Mouse (Mus musculus): ENCODE data around the gene Naif1. TPM values are rescaled to one million over a fixed set of nuclear protein-coding genes. Genes with fewer than 3 reads are reported as not detected.
A peak's percentile ranks its signal among the peaks of the same experiment; 100 is the strongest.

The Naif1 gene
- polyA plus RNA-seq, 1 experiment, result 3.0 TPM

DNA sequence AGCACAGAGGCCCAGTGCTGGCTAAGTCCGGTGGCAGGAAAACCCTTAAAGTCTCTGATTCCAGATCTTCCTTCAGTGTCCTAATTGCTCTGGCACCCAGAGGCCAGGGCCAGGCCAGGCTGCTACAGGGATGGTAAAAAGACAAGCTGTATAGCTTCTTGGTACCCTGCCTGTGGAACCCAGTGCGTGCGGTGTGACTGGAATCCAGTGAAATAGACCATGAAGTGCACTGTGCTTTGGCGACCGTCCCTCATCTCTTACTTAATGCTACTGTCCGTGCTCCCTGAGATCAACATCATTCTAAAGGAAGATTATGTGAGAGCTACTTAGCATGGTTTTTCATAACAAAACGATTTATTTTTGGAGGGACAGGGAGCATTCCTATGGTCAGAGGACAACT, 38.9 kb upstream of the Naif1 start:
- no peaks in the 10 kb centered on the region for H3K36me3 ChIP-seq (ENCODE audit: control insufficient read depth, insufficient read depth)
- H3K4me2 ChIP-seq (ENCODE audit: low read depth), result no peak overlapping the region
- H3K79me2 ChIP-seq (ENCODE audit: control insufficient read depth, insufficient read depth), result no peaks in the 10 kb centered on the region
- no peak overlapping the region for H3ac ChIP-seq (ENCODE audit: control insufficient read depth, insufficient read length)
- TF ChIP-seq MYOD1 (IDR thresholded peaks at IDR 0.05; ENCODE audit: control insufficient read depth in 1 of 3, insufficient read length in 2 of 3, low read depth in 2 of 3), result no peak
- TF ChIP-seq SRF (IDR thresholded peaks at IDR 0.05; ENCODE audit: control insufficient read depth, insufficient read length, low read depth), result no peak
- TF ChIP-seq E2F4 (IDR thresholded peaks at IDR 0.05; ENCODE audit: insufficient read depth), result no peak
- no peak for TF ChIP-seq MYOG (IDR thresholded peaks at IDR 0.05; ENCODE audit: control insufficient read depth in 1 of 3, insufficient read depth in 1 of 3, insufficient read length in 2 of 3, low read depth in 2 of 3)
- TF ChIP-seq POLR2AphosphoS2 (IDR thresholded peaks at IDR 0.05; ENCODE audit: insufficient read length, low read depth), result no peak
- TF ChIP-seq CEBPB (IDR thresholded peaks at IDR 0.05; ENCODE audit: insufficient read depth, poor library complexity, severe bottlenecking), result no peak
- no peak for TF ChIP-seq TCF12 (IDR thresholded peaks at IDR 0.05; ENCODE audit: insufficient read depth, poor library complexity, severe bottlenecking)
- H3K27me3 ChIP-seq (ENCODE audit: control insufficient read depth, insufficient read depth, insufficient read length), result no peaks in the 10 kb centered on the region
- H3K4me3 ChIP-seq, result no peak overlapping the region

DNA sequence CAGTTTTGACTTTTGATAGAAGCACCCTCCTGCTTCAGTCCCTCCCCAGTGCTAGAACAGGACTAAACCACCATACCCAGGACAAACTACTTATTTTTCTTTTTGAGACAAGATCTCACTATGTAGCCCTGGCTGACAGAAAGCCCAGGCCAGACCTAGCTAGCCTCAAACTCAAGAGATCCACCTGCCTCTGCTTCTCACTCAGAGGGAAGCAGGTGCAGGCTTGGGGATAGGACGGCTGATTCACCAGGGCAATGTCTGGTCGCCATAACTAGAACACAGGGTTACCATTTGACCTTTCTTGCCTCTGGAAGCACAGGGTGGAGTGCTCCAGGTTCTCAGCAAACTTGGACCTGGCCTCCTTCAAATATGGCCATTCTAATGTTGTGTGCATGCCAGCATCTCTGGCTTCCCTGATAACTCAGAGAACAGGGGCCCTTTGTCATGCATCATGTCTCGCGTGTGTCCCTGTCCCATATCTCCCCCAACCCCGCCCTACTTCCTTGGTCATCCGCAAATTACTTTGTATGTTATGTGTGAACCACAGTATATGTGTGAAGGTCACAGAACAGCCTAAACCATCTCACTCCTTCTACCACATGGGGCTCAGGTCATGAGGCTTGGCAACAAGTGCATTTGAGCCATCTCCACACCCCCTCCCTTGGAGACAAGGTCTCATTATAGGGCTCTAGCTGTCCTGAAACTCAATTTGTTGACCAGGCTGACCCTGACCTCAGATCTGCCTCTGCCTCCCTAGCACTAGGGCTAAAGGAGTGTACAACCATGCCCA, 37.3 kb upstream of the Naif1 start:
- Histone ChIP-seq H3K27me3 (ENCODE audit: control insufficient read depth, insufficient read depth, insufficient read length) (no peaks in the 10 kb centered on the region), H3ac (ENCODE audit: control insufficient read depth, insufficient read length) (no peak overlapping the region), H3K4me2 (ENCODE audit: low read depth) (no peak overlapping the region), H3K36me3 (ENCODE audit: control insufficient read depth, insufficient read depth) (peaks cover 10% of the 10 kb centered on the region), H3K79me2 (ENCODE audit: control insufficient read depth, insufficient read depth) (no peaks in the 10 kb centered on the region), H3K4me3 (no peak overlapping the region)
- TF ChIP-seq MYOG (IDR thresholded peaks at IDR 0.05; ENCODE audit: control insufficient read depth in 1 of 3, insufficient read depth in 1 of 3, insufficient read length in 2 of 3, low read depth in 2 of 3) (no peak), MYOD1 (IDR thresholded peaks at IDR 0.05; ENCODE audit: control insufficient read depth in 1 of 3, insufficient read length in 2 of 3, low read depth in 2 of 3) (peak in 2 of 3 experiments; percentile 71 to 84)

DNA sequence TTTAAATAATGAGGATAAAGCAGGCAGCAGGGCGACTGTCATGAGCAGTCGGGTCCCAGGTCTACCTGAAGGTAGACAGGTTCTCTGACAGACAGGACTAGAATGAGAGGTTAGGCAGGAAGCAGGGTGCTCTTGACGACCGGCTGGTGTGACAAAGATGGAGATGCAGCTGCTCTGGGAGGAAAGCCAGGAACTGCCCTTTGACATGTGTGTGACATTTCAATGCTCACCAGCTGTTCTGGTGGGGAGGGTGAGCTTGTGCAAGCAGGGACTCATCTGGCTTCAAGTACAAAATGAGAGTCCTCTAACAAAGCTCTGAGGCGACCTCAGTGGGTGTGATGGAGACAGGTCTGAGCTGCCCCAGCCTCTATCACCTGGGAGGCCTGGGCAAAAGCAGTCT, 36.3 kb upstream of the Naif1 start:
- Histone ChIP-seq H3K4me2 (ENCODE audit: low read depth) (no peak overlapping the region), H3K27me3 (ENCODE audit: control insufficient read depth, insufficient read depth, insufficient read length) (no peaks in the 10 kb centered on the region), H3K4me3 (no peak overlapping the region), H3K36me3 (ENCODE audit: control insufficient read depth, insufficient read depth) (peaks cover 18% of the 10 kb centered on the region), H3K79me2 (ENCODE audit: control insufficient read depth, insufficient read depth) (no peaks in the 10 kb centered on the region), H3ac (ENCODE audit: control insufficient read depth, insufficient read length) (no peak overlapping the region)
- TF ChIP-seq CEBPB (IDR thresholded peaks at IDR 0.05; ENCODE audit: insufficient read depth, poor library complexity, severe bottlenecking), result no peak
- TF ChIP-seq USF1 (IDR thresholded peaks at IDR 0.05; ENCODE audit: low read depth), result no peak
- no peak for TF ChIP-seq POLR2A (IDR thresholded peaks at IDR 0.05; ENCODE audit: insufficient read length, low read depth)
- no peak for TF ChIP-seq REST (IDR thresholded peaks at IDR 0.05; ENCODE audit: insufficient read depth, insufficient read length)
- TF ChIP-seq MYOG (IDR thresholded peaks at IDR 0.05; ENCODE audit: control insufficient read depth in 1 of 3, insufficient read depth in 1 of 3, insufficient read length in 2 of 3, low read depth in 2 of 3), result peak; percentile 8 to 80 (median 78)
- peak in 2 of 3 experiments; percentile 82 to 89 for TF ChIP-seq MYOD1 (IDR thresholded peaks at IDR 0.05; ENCODE audit: control insufficient read depth in 1 of 3, insufficient read length in 2 of 3, low read depth in 2 of 3)
- TF ChIP-seq POLR2AphosphoS2 (IDR thresholded peaks at IDR 0.05; ENCODE audit: insufficient read length, low read depth), result no peak
- TF ChIP-seq TCF3 (IDR thresholded peaks at IDR 0.05; ENCODE audit: insufficient read length, low read depth), result peak; percentile 34
- TF ChIP-seq MAX (IDR thresholded peaks at IDR 0.05; ENCODE audit: low read depth), result no peak
- no peak for TF ChIP-seq E2F4 (IDR thresholded peaks at IDR 0.05; ENCODE audit: insufficient read depth)
- TF ChIP-seq SRF (IDR thresholded peaks at IDR 0.05; ENCODE audit: control insufficient read depth, insufficient read length, low read depth), result no peak
- no peak for TF ChIP-seq TCF12 (IDR thresholded peaks at IDR 0.05; ENCODE audit: insufficient read depth, poor library complexity, severe bottlenecking)

- Histone ChIP-seq H3K27me3 (ENCODE audit: control insufficient read depth, insufficient read depth, insufficient read length) (no peaks in the 10 kb centered on the region), H3ac (ENCODE audit: control insufficient read depth, insufficient read length) (no peak overlapping the region), H3K36me3 (ENCODE audit: control insufficient read depth, insufficient read depth) (peaks cover 23% of the 10 kb centered on the region), H3K4me2 (ENCODE audit: low read depth) (no peak overlapping the region), H3K79me2 (ENCODE audit: control insufficient read depth, insufficient read depth) (no peaks in the 10 kb centered on the region), H3K4me3 (no peak overlapping the region)
- TF ChIP-seq USF1 (IDR thresholded peaks at IDR 0.05; ENCODE audit: low read depth) (no peak), MAX (IDR thresholded peaks at IDR 0.05; ENCODE audit: low read depth) (no peak), POLR2AphosphoS2 (IDR thresholded peaks at IDR 0.05; ENCODE audit: insufficient read length, low read depth) (no peak), CEBPB (IDR thresholded peaks at IDR 0.05; ENCODE audit: insufficient read depth, poor library complexity, severe bottlenecking) (no peak), POLR2A (IDR thresholded peaks at IDR 0.05; ENCODE audit: insufficient read length, low read depth) (no peak), MYOG (IDR thresholded peaks at IDR 0.05; ENCODE audit: control insufficient read depth in 1 of 3, insufficient read depth in 1 of 3, insufficient read length in 2 of 3, low read depth in 2 of 3) (no peak), MYOD1 (IDR thresholded peaks at IDR 0.05; ENCODE audit: control insufficient read depth in 1 of 3, insufficient read length in 2 of 3, low read depth in 2 of 3) (no peak), SRF (IDR thresholded peaks at IDR 0.05; ENCODE audit: control insufficient read depth, insufficient read length, low read depth) (no peak), E2F4 (IDR thresholded peaks at IDR 0.05; ENCODE audit: insufficient read depth) (no peak), TCF3 (IDR thresholded peaks at IDR 0.05; ENCODE audit: insufficient read length, low read depth) (no peak), TCF12 (IDR thresholded peaks at IDR 0.05; ENCODE audit: insufficient read depth, poor library complexity, severe bottlenecking) (no peak), REST (IDR thresholded peaks at IDR 0.05; ENCODE audit: insufficient read depth, insufficient read length) (no peak)
These were observed 34.5 kb upstream of the Naif1 start for GRCm38 (mm10) chr2:32415801-32416200.

DNA sequence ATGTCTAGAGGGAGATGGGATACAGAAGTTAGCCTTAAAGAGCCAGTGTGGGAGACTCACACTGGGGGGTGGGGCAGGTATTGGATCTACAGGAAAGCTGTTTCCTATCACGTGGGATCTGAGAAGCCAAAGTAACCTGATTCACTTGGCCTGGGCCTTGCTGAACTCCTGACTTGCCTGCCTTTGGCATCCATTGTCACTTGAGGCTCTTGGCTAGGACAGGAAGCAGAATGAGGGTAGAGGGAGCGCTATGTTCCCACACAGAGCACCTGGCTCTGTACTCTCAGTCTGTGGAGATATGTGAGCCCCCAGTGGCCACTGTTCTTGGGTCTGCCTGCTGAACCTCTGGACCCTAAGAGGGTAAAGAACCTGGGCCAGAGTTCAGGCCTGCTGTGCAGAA, 33.7 kb upstream of the Naif1 start:
- no peaks in the 10 kb centered on the region for H3K27me3 ChIP-seq (ENCODE audit: control insufficient read depth, insufficient read depth, insufficient read length)

More for the DNA sequence above, 33.7 kb upstream of the Naif1 start:
- no peak overlapping the region for H3ac ChIP-seq (ENCODE audit: control insufficient read depth, insufficient read length)
- H3K79me2 ChIP-seq (ENCODE audit: control insufficient read depth, insufficient read depth), result peaks cover 1% of the 10 kb centered on the region
- TF ChIP-seq CEBPB (IDR thresholded peaks at IDR 0.05; ENCODE audit: insufficient read depth, poor library complexity, severe bottlenecking) (no peak), MAX (IDR thresholded peaks at IDR 0.05; ENCODE audit: low read depth) (no peak), TCF12 (IDR thresholded peaks at IDR 0.05; ENCODE audit: insufficient read depth, poor library complexity, severe bottlenecking) (no peak), E2F4 (IDR thresholded peaks at IDR 0.05; ENCODE audit: insufficient read depth) (no peak), POLR2AphosphoS2 (IDR thresholded peaks at IDR 0.05; ENCODE audit: insufficient read length, low read depth) (no peak), TCF3 (IDR thresholded peaks at IDR 0.05; ENCODE audit: insufficient read length, low read depth) (no peak), MYOG (IDR thresholded peaks at IDR 0.05; ENCODE audit: control insufficient read depth in 1 of 3, insufficient read depth in 1 of 3, insufficient read length in 2 of 3, low read depth in 2 of 3) (no peak), SRF (IDR thresholded peaks at IDR 0.05; ENCODE audit: control insufficient read depth, insufficient read length, low read depth) (no peak)
- no peak overlapping the region for H3K4me3 ChIP-seq
- no peak overlapping the region for H3K4me2 ChIP-seq (ENCODE audit: low read depth)
- H3K36me3 ChIP-seq (ENCODE audit: control insufficient read depth, insufficient read depth), result peaks cover 23% of the 10 kb centered on the region

Data from myocyte (in vitro differentiated cells).